Mouse (Mus musculus) hematopoietic stem cell, adult 5-6 weeks (primary cell): Measurements from ENCODE around the gene R3hdm2. TPM values are rescaled to one million over a fixed set of nuclear protein-coding genes. Genes with fewer than 3 reads are reported as not detected.

Source experiments
- ATAC-seq, 2 experiments: fragments of 125-278 bp in 1 of 2; replicated peaks in 1 of 2; 2 replicates each; pipeline ENCODE4 v1.8.0; 2016 to 2017; ENCODE audit warnings: inconsistent platforms in 2 of 2, mild to moderate bottlenecking in 2 of 2, moderate number of reproducible peaks in 2 of 2, low read depth in 1 of 2, moderate TSS enrichment in 1 of 2; ENCODE audit not compliant: low FRiP score in 2 of 2, poor library complexity in 2 of 2, severe bottlenecking in 2 of 2, insufficient read depth in 1 of 2, low TSS enrichment in 1 of 2
- total RNA-seq: library from RNA; stranded (forward); fragments of 172-1452, 232-1000 nt; gene quantifications from 2 replicates; pipeline ENCODE4 v1.2.3, GENCODE M21; 2017

R3hdm2 gene
- total RNA-seq, 1 experiment from 2014 or later: 41.3 TPM

DNA sequence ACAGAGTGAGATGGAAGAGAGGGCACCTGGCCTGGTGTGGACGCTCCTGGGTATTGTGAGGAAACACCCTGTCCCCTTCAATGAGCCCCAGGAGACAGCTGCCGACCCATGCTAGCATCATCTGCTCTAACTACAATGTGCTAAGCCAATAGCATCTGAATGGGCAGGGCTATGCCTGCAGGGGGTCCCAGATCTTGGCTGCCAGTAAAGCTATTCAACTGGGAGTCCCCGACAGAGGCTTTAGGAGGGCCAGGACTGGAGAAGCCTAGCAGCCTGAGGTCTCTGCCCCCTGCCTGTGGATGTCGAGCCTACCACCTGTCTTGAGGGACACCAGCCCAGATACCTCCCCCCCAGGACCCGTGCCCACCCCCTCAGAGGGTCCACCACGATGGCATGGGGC, 162.6 kb downstream of the R3hdm2 start:
- ATAC-seq: no peak

- ATAC-seq: no peak
Observed at GRCm38 (mm10) chr10:127543916-127544315, 163.8 kb downstream of the R3hdm2 start.

DNA sequence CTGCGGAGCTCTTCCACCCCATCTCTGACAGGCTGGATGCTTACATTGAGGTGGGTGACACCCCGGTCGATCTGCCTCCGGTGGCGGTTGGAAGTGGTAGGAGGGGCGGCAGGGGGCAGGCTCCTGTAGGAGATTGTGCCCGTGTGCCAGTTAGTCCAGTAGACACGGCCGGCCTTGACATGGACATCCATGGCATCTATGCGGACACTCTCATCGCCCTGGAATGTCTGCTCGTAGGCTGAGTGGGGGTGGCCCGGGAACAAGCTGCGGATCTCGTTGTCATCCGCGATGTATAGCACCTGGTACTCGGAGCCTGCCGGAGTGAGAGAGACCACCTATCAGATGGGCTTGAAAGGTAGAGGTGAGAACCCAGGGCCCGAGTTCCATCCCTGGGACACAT, 164.2 kb downstream of the R3hdm2 start:
- no peak for ATAC-seq

GRCm38 (mm10) chr10:127546505-127546904, 166.4 kb downstream of the R3hdm2 start:
- no peak for ATAC-seq

- no peak for ATAC-seq
Observed at GRCm38 (mm10) chr10:127548236-127548635, 168.1 kb downstream of the R3hdm2 start.

Other genes starting within 250 kb of the R3hdm2 start
- 43.3 and 48.6 TPM in 2 replicates for gene B4galnt1, start 215.1 kb upstream of the R3hdm2 start, total RNA-seq
- gene Slc26a10, start 199.7 kb upstream of the R3hdm2 start, total RNA-seq: 0.30 and 0.50 TPM in 2 replicates
- 8.7 and 18.4 TPM in 2 replicates for gene Arhgef25, start 190.2 kb upstream of the R3hdm2 start, total RNA-seq
- gene Dtx3, start 184.6 kb upstream of the R3hdm2 start, total RNA-seq: 56.2 and 56.8 TPM in 2 replicates
- 14.8 and 19.7 TPM in 2 replicates for gene Pip4k2c, start 168.7 kb upstream of the R3hdm2 start, total RNA-seq
- 0.94 and 1.5 TPM in 2 replicates for gene Kif5a, start 117.0 kb upstream of the R3hdm2 start, total RNA-seq
- 85.8 and 96.8 TPM in 2 replicates for gene Dctn2, start 114.0 kb upstream of the R3hdm2 start, total RNA-seq
- gene Mbd6, start 91.3 kb upstream of the R3hdm2 start, total RNA-seq: 5.9 and 6.3 TPM in 2 replicates
- 104 and 211 TPM in 2 replicates for gene Mars, start 68.5 kb upstream of the R3hdm2 start, total RNA-seq
- gene Arhgap9, start 58.4 kb upstream of the R3hdm2 start, total RNA-seq: 29.5 and 43.7 TPM in 2 replicates
- not detected in 2 replicates for gene Gli1, start 38.4 kb upstream of the R3hdm2 start, total RNA-seq
- gene Inhbe, start 25.9 kb upstream of the R3hdm2 start, total RNA-seq: 0.13 TPM in 1 of 2 replicates, not detected in the other
- gene Inhbc, start 9.9 kb upstream of the R3hdm2 start, total RNA-seq: not detected in 2 replicates
- gene Stac3, start 121.4 kb downstream of the R3hdm2 start, total RNA-seq: 1.6 TPM in 1 of 2 replicates, not detected in the other
- not detected in 2 replicates for gene Ndufa4l2, start 134.6 kb downstream of the R3hdm2 start, total RNA-seq
- gene Shmt2, start 142.1 kb downstream of the R3hdm2 start, total RNA-seq: 72.9 and 77.9 TPM in 2 replicates
- 0.31 TPM in 1 of 2 replicates, not detected in the other for gene Nxph4, start 154.2 kb downstream of the R3hdm2 start, total RNA-seq
- 1.2 and 8.6 TPM in 2 replicates for gene Lrp1, start 240.8 kb downstream of the R3hdm2 start, total RNA-seq